Mouse (Mus musculus) c-Kit-positive CD71-positive TER-119-negative erythroid progenitor cells, embryonic 14.5 days (primary cell): Measurements from ENCODE around the gene Tex46.

ENCODE experiments used
- DNase-seq: peaks from one replicate; pipeline ENCODE4 v3.0.0-alpha.2; 2013; ENCODE audit warnings: low read depth

Tex46 gene

DNA sequence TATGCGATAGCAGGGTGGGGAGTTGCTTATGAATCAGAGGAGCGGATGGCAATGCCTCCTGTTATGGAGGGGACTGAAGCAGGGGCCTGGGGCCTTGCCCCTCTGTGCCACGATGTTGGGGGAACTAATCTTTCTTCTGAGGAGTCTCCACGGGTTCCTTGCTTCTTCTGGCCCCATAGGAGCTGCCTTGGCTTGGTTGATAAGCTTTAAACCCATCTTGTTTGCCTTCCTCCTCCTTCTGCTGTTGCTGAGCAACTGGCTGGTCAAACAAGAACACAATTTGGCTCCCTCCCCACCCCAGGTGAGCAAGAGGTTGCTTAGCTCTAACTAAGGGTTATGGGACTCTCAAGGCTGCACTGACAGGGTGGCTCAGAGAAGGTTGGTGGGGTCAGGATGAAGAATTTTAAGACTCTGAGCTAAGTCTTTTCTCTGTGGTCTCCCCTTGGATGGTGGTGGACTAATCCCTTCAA is at the start of gene Tex46:
TSS of gene Tex46 (plus strand) at position 51 of the 470 bp plus-strand sequence.
- no peak for DNase-seq

DNA sequence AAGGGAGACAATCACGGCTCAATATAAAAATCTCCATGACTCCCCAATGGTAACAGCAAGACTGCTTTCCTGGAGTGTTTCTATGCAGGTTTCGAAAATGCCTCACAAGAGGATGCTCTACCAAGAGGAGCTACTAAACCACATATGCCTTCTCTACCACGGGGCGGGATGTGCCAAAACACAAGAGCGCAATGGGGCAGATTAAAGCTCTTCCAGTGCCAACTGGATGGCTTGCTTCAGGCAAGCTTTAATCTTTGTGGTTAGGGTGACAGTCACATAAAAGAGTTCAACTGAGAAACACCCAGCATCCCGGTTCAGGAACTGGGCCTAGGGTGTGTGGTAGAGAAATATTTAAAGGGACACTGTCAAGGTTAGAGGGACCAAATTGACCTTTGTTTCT is 47.5 kb upstream of the Tex46 start:
- DNase-seq, result no peak

DNA sequence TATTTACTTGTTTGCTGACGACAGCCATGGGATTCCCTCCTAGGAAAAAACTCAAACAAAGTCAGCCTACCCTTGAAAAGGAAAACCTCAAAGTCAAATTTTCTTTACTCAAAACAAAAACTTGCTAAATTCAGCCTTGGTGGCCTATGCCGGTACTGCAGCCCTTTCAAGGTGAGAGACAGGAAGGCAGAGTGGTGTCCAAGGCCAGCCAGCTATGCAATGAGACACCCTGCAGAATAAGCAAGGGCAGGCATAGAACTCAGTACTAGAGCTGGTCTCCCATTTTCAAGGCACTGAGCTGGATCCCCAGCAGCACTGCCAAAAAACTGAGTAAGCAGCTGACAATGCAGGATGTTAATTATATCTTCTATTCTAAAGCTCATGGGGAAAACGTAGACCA is 41.6 kb upstream of the Tex46 start:
- DNase-seq, result no peak

DNA sequence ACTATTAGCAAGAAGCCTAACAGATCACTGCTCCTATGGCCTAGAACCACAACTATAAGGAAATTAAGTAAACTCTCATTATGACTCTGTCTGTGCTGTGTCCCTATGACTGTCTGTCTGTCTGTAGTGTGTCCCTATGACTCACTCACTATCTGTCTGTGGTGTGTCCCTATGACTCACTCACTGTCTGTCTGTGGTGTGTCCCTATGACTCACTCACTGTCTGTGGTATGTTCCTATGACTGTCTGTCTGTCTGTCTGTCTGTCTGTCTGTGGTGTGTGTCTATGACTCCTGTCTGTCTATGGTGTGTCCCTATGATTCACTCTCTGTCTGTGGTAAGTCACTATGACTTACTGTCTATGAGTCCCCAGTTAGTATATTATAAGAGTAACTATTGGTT is 40.2 kb upstream of the Tex46 start:
- no peak for DNase-seq

DNA sequence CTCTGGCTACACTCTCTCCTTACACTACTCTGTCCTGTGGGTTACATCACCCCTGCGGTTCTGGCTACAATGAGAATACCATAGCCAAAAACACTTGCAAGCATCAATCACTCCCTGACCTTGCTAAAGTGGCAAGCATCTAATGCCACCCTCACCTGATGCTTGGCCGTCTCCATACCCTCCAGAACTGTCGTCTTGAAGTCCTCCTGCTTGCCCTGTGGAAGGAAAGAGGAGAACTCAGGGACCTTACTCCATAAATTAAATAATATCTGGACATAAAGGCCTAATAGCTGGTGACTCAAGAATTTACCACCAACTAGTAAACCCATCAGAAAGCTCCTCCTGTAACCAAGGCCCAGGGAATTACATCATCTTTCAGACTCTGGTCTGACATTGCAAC is 28.4 kb upstream of the Tex46 start:
- DNase-seq, result no peak

DNA sequence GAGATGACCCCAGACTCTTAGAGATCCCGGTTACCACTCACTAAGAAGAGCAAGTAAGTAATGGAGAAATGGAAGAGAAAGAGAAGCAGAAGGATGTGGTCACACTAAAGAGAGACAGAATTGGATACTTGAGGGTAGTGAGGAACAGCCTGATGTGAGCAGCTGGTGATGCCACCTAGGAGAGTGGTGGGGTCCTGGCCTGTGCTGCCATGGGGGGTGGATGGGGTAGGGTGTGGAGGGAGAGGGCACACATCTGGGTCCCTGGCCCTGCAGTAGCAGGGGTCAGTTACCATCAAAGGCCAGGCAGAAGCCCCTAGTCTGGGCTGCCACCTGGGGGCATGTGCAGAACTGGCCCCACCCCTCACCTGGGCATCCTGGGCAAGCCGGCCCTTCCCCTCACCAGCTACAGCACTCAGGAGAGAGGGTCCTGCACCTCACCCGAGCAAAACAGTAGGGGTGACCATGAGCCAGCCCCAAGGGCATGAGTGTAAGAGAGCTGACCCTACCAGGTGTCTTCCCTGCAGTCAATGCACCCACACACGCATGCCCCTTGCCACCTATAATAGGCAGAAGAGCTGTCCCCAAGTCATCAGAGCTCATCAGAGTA is 22.9 kb upstream of the Tex46 start:
- no peak for DNase-seq

DNA sequence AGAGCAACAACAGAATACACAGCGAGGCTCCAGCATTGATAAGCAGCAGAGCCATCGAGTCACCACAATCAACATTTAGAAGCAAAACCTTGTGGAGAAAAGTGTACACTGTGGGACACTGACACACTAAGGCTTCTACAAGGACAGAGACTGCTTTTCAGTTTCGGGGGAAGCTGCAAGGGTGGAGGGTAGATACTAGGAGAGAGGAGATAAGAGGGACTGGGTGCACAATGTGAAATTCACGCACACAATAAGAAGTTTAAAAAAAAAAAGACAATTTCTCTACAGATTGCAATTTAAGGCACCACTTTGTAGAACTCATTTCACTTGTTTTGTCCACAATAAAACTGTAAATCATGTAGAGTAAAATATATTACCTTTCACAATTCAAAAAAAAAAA is 22.2 kb upstream of the Tex46 start:
- DNase-seq, result no peak

DNA sequence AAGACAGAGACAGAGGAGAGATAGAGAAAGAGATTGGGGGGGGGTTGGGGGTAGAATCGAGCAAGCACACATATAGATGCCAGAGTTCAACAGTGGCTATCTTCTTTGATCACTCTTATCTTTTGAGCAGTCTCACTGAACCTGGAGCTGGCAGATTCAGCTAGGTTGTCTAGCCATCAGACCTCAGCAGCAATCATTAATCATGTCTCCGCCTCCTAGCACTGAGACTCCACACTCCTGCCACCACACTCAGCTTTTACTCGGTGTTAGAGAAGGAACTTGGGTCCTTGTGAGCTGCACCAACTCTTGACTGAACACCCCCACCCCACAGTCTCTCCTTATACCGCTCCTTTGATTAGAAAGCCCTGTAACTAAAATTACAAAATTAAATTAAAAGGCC is 18.1 kb upstream of the Tex46 start:
- DNase-seq, result no peak

DNA sequence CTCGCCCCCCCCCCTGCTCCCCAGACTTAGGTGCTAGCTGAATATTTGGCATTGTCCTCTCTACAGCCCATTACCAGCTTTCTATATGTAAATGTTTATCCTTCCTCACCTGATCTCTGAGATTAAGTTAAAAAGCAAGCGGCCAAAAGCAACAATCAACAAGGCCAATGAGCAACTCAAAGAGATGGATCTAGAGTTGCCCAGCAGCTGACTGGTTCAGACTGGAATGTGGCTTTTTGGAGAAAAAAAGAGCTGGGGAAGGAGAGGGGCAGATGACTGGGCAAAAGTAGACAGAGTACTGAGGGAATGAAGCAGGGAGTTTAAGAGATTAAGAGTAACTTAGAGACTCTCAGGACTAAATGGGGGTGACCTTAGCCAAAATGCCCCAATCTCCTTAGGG is 16.2 kb upstream of the Tex46 start:
- DNase-seq, result no peak

DNA sequence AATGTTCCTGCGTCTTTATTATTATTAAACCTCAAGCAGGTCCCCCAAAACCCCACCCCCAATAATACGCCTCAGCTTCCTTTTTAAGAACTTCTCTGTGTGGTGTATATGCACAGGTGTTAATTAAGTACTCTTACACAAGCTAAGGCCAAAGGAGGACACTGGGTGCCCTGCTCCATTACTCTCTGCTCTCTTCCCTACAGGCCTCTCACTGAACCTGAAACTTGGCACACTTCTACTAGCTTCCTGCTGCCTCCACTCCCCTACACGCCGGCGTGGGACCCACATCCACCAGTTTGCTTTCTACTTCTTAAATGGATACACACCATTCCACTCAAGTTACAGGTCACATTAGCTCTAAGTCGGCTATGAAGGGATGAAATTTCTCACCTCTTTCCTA is 15.0 kb upstream of the Tex46 start:
- DNase-seq, result no peak

DNA sequence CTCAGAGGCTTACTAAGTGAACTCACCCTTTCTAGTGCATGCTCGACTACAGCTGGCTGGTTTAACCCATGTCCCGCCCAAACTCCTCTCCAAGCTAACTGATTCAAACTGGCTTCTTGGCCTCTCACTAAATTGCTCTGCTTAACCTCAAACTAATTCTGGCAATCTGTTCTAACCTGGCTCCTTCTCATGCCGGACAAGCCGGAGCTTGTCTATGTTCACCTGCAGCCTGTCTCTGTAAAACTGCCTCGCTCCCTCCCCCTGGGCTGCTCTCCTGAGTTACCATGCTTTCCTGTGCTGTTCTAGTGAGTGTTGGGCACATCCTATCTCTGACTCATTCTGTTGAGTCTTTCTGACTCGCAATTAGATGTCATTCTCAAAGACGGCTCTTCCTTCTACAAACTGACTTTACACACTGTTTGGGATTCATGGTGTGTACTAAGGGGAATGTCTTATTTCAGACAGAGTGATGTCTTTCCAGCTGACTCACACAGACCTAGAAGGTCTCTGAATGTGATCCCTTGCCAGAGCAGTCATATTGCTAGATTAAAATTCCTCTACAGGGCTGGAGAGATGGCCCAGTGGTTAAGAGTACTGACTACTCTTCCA is 11.9 kb upstream of the Tex46 start:
- DNase-seq, result no peak

DNA sequence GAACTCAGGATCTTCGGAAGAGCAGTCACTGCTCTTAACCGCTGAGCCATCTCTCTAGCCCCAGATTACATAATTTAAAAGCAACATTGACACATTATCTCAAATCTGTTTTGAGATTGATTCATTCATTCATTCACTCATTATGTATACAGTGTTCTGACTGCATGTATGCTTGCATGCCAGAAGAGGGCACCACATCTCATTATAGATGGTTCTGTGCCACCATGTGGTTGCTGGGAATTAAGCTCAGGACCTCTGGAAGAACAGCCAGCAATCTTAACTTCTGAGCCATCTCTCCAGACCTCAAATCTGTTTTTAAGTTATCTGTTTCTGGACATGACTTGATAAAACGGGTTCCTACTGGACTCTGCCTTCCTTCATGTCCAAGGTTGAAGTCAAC is 10.4 kb upstream of the Tex46 start:
- no peak for DNase-seq

DNA sequence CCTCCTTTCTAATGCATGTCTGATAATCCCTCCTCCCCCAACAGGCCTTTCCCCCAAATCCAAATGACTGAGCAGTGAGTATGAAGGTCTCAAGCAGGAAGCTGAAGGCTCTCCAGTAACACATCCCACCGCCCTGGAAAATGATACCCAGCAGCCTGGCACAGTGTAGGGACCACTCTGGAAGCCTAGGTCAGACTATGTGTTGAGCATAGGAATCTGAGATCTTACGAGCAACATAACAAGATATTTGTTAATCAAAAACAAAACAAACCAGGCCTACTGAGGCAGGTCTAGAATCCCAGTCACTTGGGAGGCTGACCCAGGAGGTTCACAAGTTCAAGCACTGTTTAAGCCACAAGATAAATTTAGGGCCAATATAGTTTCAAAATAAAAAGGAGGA is 9.7 kb upstream of the Tex46 start:
- no peak for DNase-seq

DNA sequence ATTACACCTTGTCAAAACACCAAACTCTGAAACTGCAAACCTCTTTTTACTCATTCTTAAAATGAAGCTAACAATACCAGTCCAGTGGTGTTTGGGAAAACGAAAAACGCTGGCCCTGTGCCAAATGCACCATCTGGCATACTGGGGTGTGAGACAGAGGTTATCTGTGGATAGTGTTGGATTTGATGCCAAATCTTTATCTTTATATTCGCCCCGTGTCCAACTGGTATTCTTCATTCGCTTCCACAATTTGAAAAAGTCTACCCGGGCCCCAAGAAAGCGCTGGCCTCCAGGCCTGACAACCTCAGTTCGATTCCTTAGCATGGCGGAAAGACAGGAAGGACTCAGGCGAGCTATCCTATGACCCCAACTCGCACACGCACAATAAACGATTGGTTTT is 8.8 kb upstream of the Tex46 start:
- no peak for DNase-seq

DNA sequence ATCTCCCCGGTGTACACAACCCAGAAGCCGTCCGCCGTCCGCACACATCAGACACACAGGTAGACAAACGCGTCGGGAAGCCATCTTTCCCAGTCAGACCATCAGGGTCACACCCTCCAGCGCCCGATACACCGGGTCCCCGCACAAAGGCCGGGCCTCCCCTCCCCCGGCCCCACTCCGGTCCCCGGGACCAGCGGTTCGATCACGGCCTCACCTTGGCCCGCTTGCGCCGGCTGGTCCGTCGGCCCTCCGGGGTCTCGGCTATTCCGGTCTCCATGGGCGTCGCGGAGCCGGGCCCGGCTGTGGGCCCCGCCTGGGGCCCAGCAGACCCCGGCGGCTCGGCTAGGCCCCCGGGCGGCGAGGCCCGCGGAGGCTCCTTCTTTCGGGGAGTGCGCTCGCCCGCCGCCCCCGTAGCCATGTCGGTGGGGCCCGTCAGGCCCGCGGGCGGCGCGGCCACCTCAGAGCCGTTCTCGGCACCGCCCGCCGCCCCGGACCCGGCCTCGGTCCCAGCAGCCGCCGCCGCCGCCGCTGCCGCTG is 8.2 kb upstream of the Tex46 start:
- DNase-seq, result no peak

DNA sequence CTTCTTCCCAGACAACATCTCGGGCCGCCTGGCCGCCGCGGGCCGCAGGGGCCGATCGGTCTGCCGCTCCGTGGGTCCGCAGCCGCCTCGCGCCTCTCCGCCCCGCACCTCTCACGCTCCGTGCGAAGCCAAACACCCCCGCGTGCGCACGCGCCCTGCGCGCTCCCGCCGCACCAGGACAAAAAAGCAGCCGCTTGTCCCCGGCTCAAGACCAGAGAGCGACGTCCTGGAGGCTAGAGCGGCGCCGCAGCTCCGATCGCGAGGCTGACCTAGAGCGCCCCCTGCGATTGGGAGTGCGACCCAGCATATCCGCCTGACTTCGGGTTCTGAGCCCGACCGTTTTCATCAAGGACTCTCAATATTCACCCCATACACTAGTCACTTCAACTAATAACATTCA is 7.7 kb upstream of the Tex46 start, which contains the start of gene Kdm1a:
TSS of gene Kdm1a (minus strand) at position 156 of the 400 bp plus-strand sequence.
- DNase-seq, result peak; percentile 86

DNA sequence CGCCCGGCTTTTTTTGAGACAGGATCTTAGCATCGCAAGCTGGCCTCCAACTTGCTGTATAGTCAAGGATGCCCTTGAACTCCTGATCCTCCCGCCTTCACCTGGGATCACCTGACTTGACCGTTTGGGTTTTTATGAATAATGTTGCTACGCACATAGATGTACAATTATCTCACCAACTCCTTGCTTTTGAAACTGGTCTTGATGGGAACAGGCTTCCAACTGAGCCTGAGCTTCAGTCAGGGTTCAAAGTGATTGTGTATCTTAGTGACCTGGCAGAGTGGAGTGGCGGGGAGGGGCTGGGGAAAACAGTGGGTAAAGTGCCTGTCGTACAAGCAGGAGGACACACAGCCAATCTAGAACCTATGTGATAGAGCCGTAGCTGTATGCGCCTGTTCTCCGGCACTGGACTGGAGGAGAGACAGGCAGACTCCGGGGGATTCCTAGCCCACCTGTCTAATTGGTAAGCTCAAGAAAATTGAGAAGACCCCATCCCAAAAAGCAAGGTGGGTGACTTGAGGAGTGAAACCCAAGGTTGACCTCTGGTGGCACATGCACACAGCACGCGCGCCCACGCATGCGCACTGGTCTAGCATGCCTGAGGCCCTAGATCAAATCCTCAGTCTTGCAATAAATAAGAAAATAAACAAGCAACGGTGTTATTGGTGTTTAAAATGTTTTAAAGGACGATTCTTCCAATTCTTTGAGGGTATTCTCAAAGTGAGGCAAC is 4.3 kb upstream of the Tex46 start:
- no peak for DNase-seq

DNA sequence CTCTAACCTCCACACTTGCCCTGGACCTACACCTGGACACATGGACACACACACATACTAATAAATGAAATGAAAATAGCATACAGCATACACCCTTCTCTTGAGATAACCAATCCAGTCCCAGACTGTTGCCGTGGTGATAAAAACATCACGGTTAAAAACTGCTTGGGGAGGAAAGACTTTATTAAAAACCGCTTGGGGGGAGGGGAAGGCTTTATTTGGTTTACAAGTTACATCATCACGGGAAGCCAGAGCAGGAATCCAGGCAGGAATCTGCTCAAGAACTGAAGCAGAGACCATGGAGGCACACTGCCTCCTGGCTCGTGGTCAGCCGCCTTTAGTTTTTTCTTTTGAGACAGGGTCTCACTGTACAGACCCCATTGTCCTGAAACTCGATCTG is 3.4 kb downstream of the Tex46 start:
- no peak for DNase-seq

DNA sequence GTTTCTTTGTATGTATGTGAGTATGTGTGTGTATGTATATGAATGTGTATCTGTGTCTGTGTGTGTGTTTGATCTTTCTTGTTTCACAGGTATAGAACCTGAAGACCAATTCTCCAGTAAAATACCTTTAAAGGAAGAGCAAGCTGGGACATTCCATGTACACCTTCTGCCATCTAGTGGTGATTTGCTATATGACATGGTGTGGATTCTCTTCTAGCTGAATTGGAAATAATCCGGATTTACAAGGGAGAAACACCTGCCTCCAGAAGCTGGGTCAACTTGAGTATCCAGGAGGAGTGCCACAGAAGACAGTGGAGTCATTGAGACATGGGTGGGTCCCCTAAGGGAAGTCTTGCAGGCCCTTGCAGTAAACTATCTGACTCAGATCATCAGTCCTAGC is 11.1 kb downstream of the Tex46 start:
- DNase-seq, result peak; percentile 40

DNA sequence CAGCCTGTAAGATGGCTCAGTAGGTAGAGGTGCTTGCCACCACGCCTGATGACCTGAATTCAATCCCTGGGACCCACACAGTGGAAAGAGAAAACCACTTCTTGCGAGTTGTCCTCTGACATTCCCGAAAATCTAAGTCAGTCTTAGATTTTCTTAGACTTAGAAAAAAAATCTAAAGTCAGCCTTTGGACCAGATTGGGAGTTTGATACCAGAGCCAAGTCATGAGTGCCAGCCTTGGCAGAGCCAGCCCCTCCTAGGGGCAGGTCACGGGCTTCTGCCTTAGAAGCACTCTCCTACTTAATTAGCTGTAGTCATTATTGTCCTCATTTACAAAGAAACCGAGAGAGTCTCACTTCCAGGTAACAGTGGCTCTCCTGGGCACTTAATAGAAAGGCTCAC is 11.7 kb downstream of the Tex46 start:
- DNase-seq, result no peak

DNA sequence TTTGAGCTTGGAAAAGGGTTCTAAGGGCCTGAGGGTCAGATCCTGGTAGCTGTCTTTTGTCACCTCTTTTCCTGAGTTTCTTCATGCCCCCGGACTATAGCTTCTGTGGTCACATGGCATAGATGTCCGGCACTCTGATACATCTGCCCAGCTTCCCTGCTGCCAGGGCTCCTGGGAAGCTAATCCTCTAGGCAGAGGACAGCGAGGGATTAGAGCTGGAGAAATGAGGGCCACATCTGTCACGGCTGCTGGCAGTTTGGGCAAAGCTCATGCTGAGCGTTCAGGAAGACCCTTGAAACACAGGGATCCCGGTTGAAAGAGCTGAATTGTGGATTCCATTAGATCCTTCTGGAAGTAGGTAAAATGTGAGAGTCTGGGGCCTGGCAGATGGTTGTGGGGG is 12.2 kb downstream of the Tex46 start, which contains the start of gene Lactbl1:
TSS of gene Lactbl1 (plus strand) at position 234 of the 400 bp plus-strand sequence.
- DNase-seq, result no peak

DNA sequence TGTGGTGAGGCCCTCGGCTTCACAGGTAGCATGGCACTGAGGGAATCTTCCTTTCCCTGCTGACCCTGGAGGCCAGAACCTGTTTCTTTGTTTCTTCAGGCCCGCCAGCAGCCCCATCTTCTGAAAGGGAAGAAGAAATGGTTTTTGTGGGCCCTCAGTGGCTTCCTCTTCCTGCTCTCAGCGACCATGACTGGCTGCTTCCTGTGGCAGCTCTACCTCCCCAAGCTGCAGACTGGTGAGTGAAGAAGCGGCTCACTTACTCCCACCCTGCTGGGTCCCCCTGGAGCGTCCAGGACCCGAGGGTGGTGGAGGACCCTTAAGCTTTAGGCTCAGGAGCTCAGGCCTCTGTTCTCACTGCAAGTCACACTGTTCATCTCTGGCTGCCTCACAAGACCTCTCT is 16.4 kb downstream of the Tex46 start:
- DNase-seq, result no peak
